Mouse (Mus musculus) heart, embryonic 14.5 days (tissue): ENCODE results near the gene Ublcp1. TPM values are rescaled to one million over a fixed set of nuclear protein-coding genes. Genes with fewer than 3 reads are reported as not detected.

ENCODE experiments used
- ATAC-seq: fragments of 200-750 bp; cut with Nextera tagmentation; 2 replicates; pipeline ENCODE4 v1.8.0; 2017; ENCODE audit warnings: low read depth, moderate TSS enrichment; ENCODE audit not compliant: insufficient number of reproducible peaks, insufficient read depth, low FRiP score
- H3K27ac ChIP-seq, 2 experiments: fragments of 200-500 bp in 1 of 2; fragments of 300-500 bp in 1 of 2; sonication (generic) in 1 of 2; replicated peaks in 1 of 2; 2 replicates each; pipeline ENCODE4 v1.5.1; 2012 to 2014; ENCODE audit warnings: low read depth in 2 of 2, low read length in 2 of 2, control low read depth in 1 of 2, mild to moderate bottlenecking in 1 of 2, mixed read lengths in 1 of 2; ENCODE audit not compliant: control insufficient read depth in 1 of 2, insufficient read depth in 1 of 2
- H3K27me3 ChIP-seq: fragments of 300-500 bp; sonication (generic); 2 replicates; pipeline ENCODE4 v1.6.1; 2014; ENCODE audit warnings: mild to moderate bottlenecking, low read length, control low read depth; ENCODE audit not compliant: control insufficient read depth, insufficient read depth
- H3K36me3 ChIP-seq: fragments of 300-500 bp; sonication (generic); 2 replicates; pipeline ENCODE4 v1.6.1; 2014; ENCODE audit warnings: mild to moderate bottlenecking, control low read depth, low read length, mixed read lengths; ENCODE audit not compliant: control insufficient read depth, insufficient read depth
- H3K4me1 ChIP-seq, 2 experiments: fragments of 200-500 bp in 1 of 2; fragments of 300-500 bp in 1 of 2; sonication (generic) in 1 of 2; 2 replicates each; pipeline ENCODE4 v1.6.1; 2012 to 2014; ENCODE audit warnings: low read length in 2 of 2, control low read depth in 1 of 2, mixed read lengths in 1 of 2; ENCODE audit not compliant: control insufficient read depth in 2 of 2, insufficient read depth in 2 of 2
- H3K4me2 ChIP-seq: fragments of 300-500 bp; sonication (generic); 2 replicates; pipeline ENCODE4 v1.6.1; 2014; ENCODE audit warnings: mild to moderate bottlenecking, low read length
- H3K4me3 ChIP-seq, 2 experiments: fragments of 200-500 bp in 1 of 2; fragments of 300-500 bp in 1 of 2; sonication (generic) in 1 of 2; 2 replicates each; pipeline ENCODE4 v1.5.1; 2012 to 2014; ENCODE audit warnings: low read length in 2 of 2, mild to moderate bottlenecking in 2 of 2, control low read depth in 1 of 2, low read depth in 1 of 2, moderate library complexity in 1 of 2; ENCODE audit not compliant: control insufficient read depth in 1 of 2, insufficient read depth in 1 of 2
- H3K9ac ChIP-seq: fragments of 300-500 bp; sonication (generic); 2 replicates; pipeline ENCODE4 v1.6.1; 2014; ENCODE audit warnings: mild to moderate bottlenecking, low read length
- H3K9me3 ChIP-seq: fragments of 300-500 bp; sonication (generic); 2 replicates; pipeline ENCODE4 v1.6.1; 2016; ENCODE audit warnings: low read length, control low read depth; ENCODE audit not compliant: control insufficient read depth
- WGBS: fragments of 180-500 bp; shearing (Covaris S2); extraction: QIAGEN DNeasy Blood & Tissue Kit; methylation state at CpG from one replicate; pipeline ENCODE4 v1.1.7; 2014; 5-methylcytosine and 5-hydroxymethylcytosine counted together
- polyA plus RNA-seq: library from polyadenylated mRNA; unstranded; fragments of >200 nt; fragmentation: Nextera tagmentation; extraction: Ambion mirVana; gene quantifications from 2 replicates; pipeline ENCODE4 v1.2.1, GENCODE M21; 2014

The Ublcp1 gene
- polyA plus RNA-seq, 1 experiment from 2014 or later, result 40.7 TPM

DNA sequence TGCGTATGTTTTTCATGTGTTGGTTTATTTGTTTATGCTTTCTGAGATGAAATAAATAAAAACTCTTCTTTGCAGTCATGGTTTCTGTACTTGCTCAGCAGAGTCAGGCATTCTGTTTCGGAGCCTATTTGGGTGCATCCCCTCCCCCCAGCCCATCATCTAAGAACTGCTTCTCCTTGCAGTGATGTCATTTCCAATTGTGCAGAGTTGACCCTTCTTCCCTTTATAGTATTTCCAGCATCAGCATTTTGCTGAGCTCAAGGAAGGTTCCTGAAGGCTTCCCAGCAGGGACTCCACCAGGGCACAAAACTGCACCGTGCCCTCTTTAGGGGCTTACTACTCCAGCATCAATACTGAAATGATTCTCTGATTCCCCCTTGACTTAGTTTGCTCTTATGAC, 55.7 kb downstream of the Ublcp1 start:
- H3K9ac ChIP-seq, result no peak overlapping the region
- no peaks in the 10 kb centered on the region for H3K36me3 ChIP-seq
- ATAC-seq, result no peak
- no peaks in the 10 kb centered on the region for H3K9me3 ChIP-seq
- H3K4me2 ChIP-seq, result no peak overlapping the region
- WGBS, result 85% methylated on average over 3 of the region's 3 CpGs
- H3K4me3 ChIP-seq, result no peak overlapping the region
- no peaks in the 10 kb centered on the region; a peak in 1 of 4 replicates for H3K4me1 ChIP-seq
- no peak overlapping the region for H3K27ac ChIP-seq
- no peaks in the 10 kb centered on the region for H3K27me3 ChIP-seq

- Histone ChIP-seq H3K27me3 (no peaks in the 10 kb centered on the region), H3K9me3 (no peaks in the 10 kb centered on the region), H3K36me3 (no peaks in the 10 kb centered on the region), H3K9ac (no peak overlapping the region), H3K4me1 (no peaks in the 10 kb centered on the region; a peak in 1 of 4 replicates), H3K4me2 (no peak overlapping the region), H3K27ac (no peak overlapping the region), H3K4me3 (no peak overlapping the region)
- WGBS, result 80% methylated on average over 3 of the region's 3 CpGs
- no peak for ATAC-seq
These were observed 56.9 kb downstream of the Ublcp1 start for GRCm38 (mm10) chr11:44413371-44413770.

DNA sequence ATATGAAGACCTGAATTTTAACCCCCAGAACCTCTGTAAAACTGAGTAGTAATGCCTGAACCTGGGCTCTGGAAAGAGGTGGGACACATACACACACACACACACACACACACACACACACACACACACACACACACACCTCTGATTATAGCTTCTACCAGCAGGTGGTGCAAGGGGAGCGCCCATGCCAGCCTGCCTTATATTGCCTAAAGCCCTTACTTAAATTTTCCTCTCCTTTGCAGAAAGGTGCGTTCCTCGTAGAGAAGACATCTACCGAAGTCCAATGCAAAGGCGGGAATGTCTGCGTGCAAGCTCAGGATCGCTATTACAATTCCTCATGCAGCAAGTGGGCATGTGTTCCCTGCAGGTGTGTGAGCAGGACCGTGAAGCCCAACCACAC, 58.0 kb downstream of the Ublcp1 start:
- 75% methylated on average over 8 of the region's 8 CpGs for WGBS
- no peak overlapping the region for H3K4me2 ChIP-seq

GRCm38 (mm10) chr11:44410413-44410812, 59.9 kb downstream of the Ublcp1 start:
- no peak for ATAC-seq
- no peaks in the 10 kb centered on the region for H3K27me3 ChIP-seq
- no peak overlapping the region for H3K4me2 ChIP-seq
- no peak overlapping the region for H3K27ac ChIP-seq
- H3K4me1 ChIP-seq, result peaks cover 4 to 10% of the 10 kb centered on the region in 2 experiments; a peak in 3 of 4 replicates
- no peak overlapping the region for H3K9ac ChIP-seq
- H3K4me3 ChIP-seq, result no peak overlapping the region
- no peaks in the 10 kb centered on the region for H3K36me3 ChIP-seq
- 46% methylated on average over 3 of the region's 3 CpGs for WGBS
- H3K9me3 ChIP-seq, result no peaks in the 10 kb centered on the region

More for the DNA sequence above, 58.0 kb downstream of the Ublcp1 start:
- H3K36me3 ChIP-seq, result no peaks in the 10 kb centered on the region
- H3K4me3 ChIP-seq, result no peak overlapping the region
- no peaks in the 10 kb centered on the region for H3K9me3 ChIP-seq
- no peaks in the 10 kb centered on the region for H3K27me3 ChIP-seq
- no peak overlapping the region for H3K9ac ChIP-seq
- peaks cover 0 to 2% of the 10 kb centered on the region in 2 experiments; a peak in 1 of 4 replicates for H3K4me1 ChIP-seq
- no peak overlapping the region for H3K27ac ChIP-seq
- ATAC-seq, result no peak

GRCm38 (mm10) chr11:44408626-44409025, 61.7 kb downstream of the Ublcp1 start:
- no peaks in the 10 kb centered on the region for H3K9me3 ChIP-seq
- peaks cover 4 to 11% of the 10 kb centered on the region in 2 experiments; a peak in 3 of 4 replicates for H3K4me1 ChIP-seq
- ATAC-seq, result no peak
- no peaks in the 10 kb centered on the region for H3K36me3 ChIP-seq
- WGBS, result 42% methylated on average over 5 of the region's 5 CpGs
- no peaks in the 10 kb centered on the region for H3K27me3 ChIP-seq
- H3K27ac ChIP-seq, result no peak overlapping the region
- no peak overlapping the region for H3K4me3 ChIP-seq
- H3K9ac ChIP-seq, result no peak overlapping the region
- no peak overlapping the region for H3K4me2 ChIP-seq

GRCm38 (mm10) chr11:44406457-44406856, 63.8 kb downstream of the Ublcp1 start:
- H3K27me3 ChIP-seq, result no peaks in the 10 kb centered on the region
- no peak for ATAC-seq
- no peaks in the 10 kb centered on the region for H3K36me3 ChIP-seq
- 69% methylated on average over 5 of the region's 5 CpGs for WGBS
- no peak overlapping the region for H3K9ac ChIP-seq
- no peak overlapping the region for H3K27ac ChIP-seq
- no peak overlapping the region for H3K4me3 ChIP-seq
- H3K9me3 ChIP-seq, result no peaks in the 10 kb centered on the region
- peaks cover 16 to 18% of the 10 kb centered on the region in 2 experiments for H3K4me1 ChIP-seq
- H3K4me2 ChIP-seq, result no peak overlapping the region

DNA sequence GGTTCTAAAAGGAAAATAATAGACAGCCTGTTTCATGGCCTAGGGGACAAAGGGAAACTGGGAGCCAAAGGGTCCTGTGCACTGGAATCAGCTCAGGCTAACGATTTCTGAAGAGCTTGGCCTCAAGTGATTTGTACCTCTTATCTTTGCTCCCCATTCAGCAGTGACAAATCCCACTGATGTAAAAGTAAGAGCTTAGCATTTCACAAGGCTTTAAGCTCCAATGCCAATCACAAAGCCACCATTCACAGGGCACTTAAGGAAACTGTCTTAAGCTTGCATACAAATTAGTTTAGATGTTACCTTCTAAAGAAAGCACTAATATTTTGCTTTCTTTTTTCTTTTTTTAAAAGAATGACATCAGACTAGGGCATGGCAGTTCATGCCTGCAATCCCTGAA, 64.3 kb downstream of the Ublcp1 start:
- H3K9ac ChIP-seq, result no peak overlapping the region
- H3K4me1 ChIP-seq, result peaks cover 19 to 23% of the 10 kb centered on the region in 2 experiments
- no peak overlapping the region for H3K4me2 ChIP-seq
- H3K9me3 ChIP-seq, result no peaks in the 10 kb centered on the region
- no peak overlapping the region for H3K4me3 ChIP-seq
- H3K27ac ChIP-seq, result no peak overlapping the region
- no peak for ATAC-seq
- 3% methylated on average over 1 of the region's 1 CpGs for WGBS
- H3K36me3 ChIP-seq, result no peaks in the 10 kb centered on the region
- H3K27me3 ChIP-seq, result no peaks in the 10 kb centered on the region

DNA sequence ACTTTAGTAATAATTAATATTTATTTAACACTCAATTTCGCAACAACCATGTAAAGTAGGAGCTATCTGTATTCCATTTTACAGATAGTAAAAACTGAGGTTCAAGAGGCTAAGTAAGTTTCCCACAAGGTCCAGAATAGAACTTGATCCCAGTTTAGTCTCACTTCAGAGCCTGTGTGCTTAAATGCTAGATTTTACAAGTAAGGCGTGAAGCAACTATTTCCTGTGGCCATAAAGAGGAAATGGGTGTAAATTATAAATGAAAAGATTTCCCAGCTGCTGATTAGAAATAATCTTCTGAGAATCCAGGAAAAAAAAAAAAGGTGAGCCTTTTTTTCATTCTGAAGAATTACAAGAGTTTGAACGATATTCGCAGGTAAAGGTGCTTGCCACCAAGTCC, 65.2 kb downstream of the Ublcp1 start:
- Histone ChIP-seq H3K9ac (no peak overlapping the region), H3K36me3 (no peaks in the 10 kb centered on the region), H3K9me3 (no peaks in the 10 kb centered on the region), H3K27me3 (no peaks in the 10 kb centered on the region), H3K4me1 (peaks cover 22 to 28% of the 10 kb centered on the region in 2 experiments), H3K4me3 (no peak overlapping the region), H3K27ac (no peak overlapping the region), H3K4me2 (no peak overlapping the region)
- no peak for ATAC-seq
- 87% methylated on average over 4 of the region's 4 CpGs for WGBS
